Mouse (Mus musculus) ovary, postnatal 10 days (tissue): ENCODE results near the gene Fat3.

Source experiments
- DNase-seq: peaks from one replicate; pipeline ENCODE4 v3.0.0; 2022; ENCODE audit warnings: low spot score

Fat3 gene

GRCm38 (mm10) chr9:16501186-16501711, at the start of gene Fat3:
Fat3 (minus strand) TSS chr9:16501285.
- no peak for DNase-seq

- no peak for DNase-seq
Measured at GRCm38 (mm10) chr9:16532884-16533283, 31.8 kb upstream of the Fat3 start.

GRCm38 (mm10) chr9:16517543-16517942, 16.5 kb upstream of the Fat3 start:
- DNase-seq = no peak

- DNase-seq = no peak
Measured at GRCm38 (mm10) chr9:16512005-16512404, 10.9 kb upstream of the Fat3 start.

GRCm38 (mm10) chr9:16503776-16504175, 2.7 kb upstream of the Fat3 start:
- no peak for DNase-seq

- DNase-seq = no peak
Measured at GRCm38 (mm10) chr9:16502673-16503343, 1.7 kb upstream of the Fat3 start.

- peak; percentile 18 for DNase-seq
Measured at GRCm38 (mm10) chr9:16501990-16502672, 1.0 kb upstream of the Fat3 start.

- peak; percentile 36 for DNase-seq
Measured at GRCm38 (mm10) chr9:16500382-16501185, 501 bp downstream of the Fat3 start.

- DNase-seq = no peak
Measured at GRCm38 (mm10) chr9:16499621-16500381, 1.3 kb downstream of the Fat3 start.

- no peak for DNase-seq
Measured at GRCm38 (mm10) chr9:16498876-16499275, 2.2 kb downstream of the Fat3 start.

GRCm38 (mm10) chr9:16497361-16497760, 3.7 kb downstream of the Fat3 start:
- no peak for DNase-seq

- no peak for DNase-seq
Measured at GRCm38 (mm10) chr9:16496331-16496730, 4.8 kb downstream of the Fat3 start.

- no peak for DNase-seq
Measured at GRCm38 (mm10) chr9:16489661-16490060, 11.4 kb downstream of the Fat3 start.

GRCm38 (mm10) chr9:16487565-16487964, 13.5 kb downstream of the Fat3 start:
- DNase-seq = no peak

- no peak for DNase-seq
Measured at GRCm38 (mm10) chr9:16486229-16486628, 14.9 kb downstream of the Fat3 start.

- no peak for DNase-seq
Measured at GRCm38 (mm10) chr9:16485173-16485572, 15.9 kb downstream of the Fat3 start.

GRCm38 (mm10) chr9:16484765-16485164, 16.3 kb downstream of the Fat3 start:
- no peak for DNase-seq

- no peak for DNase-seq
Measured at GRCm38 (mm10) chr9:16461491-16461890, 39.6 kb downstream of the Fat3 start.

- no peak for DNase-seq
Measured at GRCm38 (mm10) chr9:16460591-16460990, 40.5 kb downstream of the Fat3 start.

- no peak for DNase-seq
Measured at GRCm38 (mm10) chr9:16441930-16442329, 59.2 kb downstream of the Fat3 start.

- DNase-seq = no peak
Measured at GRCm38 (mm10) chr9:16440638-16441037, 60.4 kb downstream of the Fat3 start.

GRCm38 (mm10) chr9:16439941-16440340, 61.1 kb downstream of the Fat3 start:
- DNase-seq = no peak
